ENCODE assay signal across 8 mouse cellular contexts in the genomic region with DNA sequence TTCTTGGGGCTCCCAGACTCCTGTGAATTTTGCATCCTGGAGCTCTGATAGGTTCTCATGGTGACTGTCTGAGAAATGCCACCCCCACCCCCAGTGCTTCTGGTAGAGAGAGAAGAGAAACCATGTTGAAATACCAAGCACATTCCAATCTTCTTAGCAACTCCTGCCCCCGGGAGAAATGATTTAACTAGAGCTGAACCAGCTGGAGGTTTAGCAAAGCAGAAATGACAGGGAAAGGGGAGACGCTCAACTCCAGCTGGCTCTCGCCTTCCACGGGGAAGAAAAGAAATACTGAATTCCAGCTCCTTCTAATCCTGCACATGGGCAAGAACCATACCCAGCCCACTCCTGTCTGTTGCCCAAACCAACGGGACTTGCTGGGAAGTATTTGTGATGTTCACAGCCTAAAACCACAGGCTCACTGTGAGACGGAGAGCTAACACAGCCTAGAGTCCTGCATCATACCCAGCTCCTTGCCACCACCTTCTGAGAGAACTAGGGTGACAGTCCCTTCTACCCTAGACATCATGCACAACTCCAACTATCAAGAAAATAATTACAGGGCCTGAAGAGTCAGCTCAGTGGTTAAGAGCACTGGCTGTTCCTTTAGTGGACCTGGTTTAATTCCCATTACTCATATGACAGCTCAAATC. TPM values are rescaled to one million over a fixed set of nuclear protein-coding genes. Genes with fewer than 3 reads are reported as not detected.
DNase-seq lines count a peak whose midpoint lies in the region; ATAC-seq and TF ChIP-seq lines count a peak whose summit lies in the region.

No protein-coding gene starts in this region.

- peak; percentile 51 for DNase-seq in adrenal gland, adult 2 months
- no peak for DNase-seq in adrenal gland, adult 8-10 months
- DNase-seq in embryonic facial prominence, embryonic 14.5 days (ENCODE audit: low spot score): peak; percentile 95
- DNase-seq in heart, postnatal 25 days (ENCODE audit: low spot score): peak; percentile 27
- DNase-seq in left cerebral cortex, adult 2 months (ENCODE audit: extremely low spot score in 1 of 2, low spot score in 2 of 2): peak; percentile 35 to 55
- peak; percentile 71 for DNase-seq in lung, postnatal 36 days
- no peak for DNase-seq in ovary, postnatal 36 days (ENCODE audit: low spot score)

- TF ChIP-seq CTCF in left cerebral cortex, adult 2 months (IDR thresholded peaks at IDR 0.05): no peak

- no peaks in the 10 kb centered on the region for H3K36me3 ChIP-seq in embryonic facial prominence, embryonic 14.5 days (ENCODE audit: control insufficient read depth, insufficient read depth, low read length)
- no peaks in the 10 kb centered on the region for H3K36me3 ChIP-seq in stomach, embryonic 15.5 days

- 8% methylated on average over 6 of the region's 6 CpGs for WGBS in embryonic facial prominence, embryonic 14.5 days
- 23% methylated on average over 6 of the region's 6 CpGs for WGBS in stomach, embryonic 15.5 days

- ATAC-seq in embryonic facial prominence, embryonic 14.5 days (ENCODE audit: low read depth): peak; percentile 81
- peak; percentile 57; the same call in 1 of the 2 replicates for ATAC-seq in stomach, embryonic 15.5 days (ENCODE audit: insufficient read depth, low FRiP score, low read depth)

- H3K27ac ChIP-seq in embryonic facial prominence, embryonic 14.5 days (replicated peaks; ENCODE audit: low read depth, low read length): peak overlapping the region; percentile 84
- peak overlapping the region; percentile 59 for H3K27ac ChIP-seq in left cerebral cortex, adult 2 months
- H3K27ac ChIP-seq in stomach, embryonic 15.5 days: peak overlapping the region; percentile 93

- H3K4me1 ChIP-seq in embryonic facial prominence, embryonic 14.5 days (ENCODE audit: control insufficient read depth, insufficient read depth, low read length): peaks cover 20% of the 10 kb centered on the region
- peaks cover 8% of the 10 kb centered on the region for H3K4me1 ChIP-seq in stomach, embryonic 15.5 days

- H3K4me2 ChIP-seq in embryonic facial prominence, embryonic 14.5 days (ENCODE audit: low read depth, low read length): peak overlapping the region; percentile 34
- H3K4me2 ChIP-seq in stomach, embryonic 15.5 days: peak overlapping the region; percentile 31

- no peak overlapping the region for H3K9ac ChIP-seq in embryonic facial prominence, embryonic 14.5 days (ENCODE audit: low read depth, low read length)
- H3K9ac ChIP-seq in stomach, embryonic 15.5 days: no peak overlapping the region

- H3K27me3 ChIP-seq in embryonic facial prominence, embryonic 14.5 days (replicated peaks; ENCODE audit: control insufficient read depth, insufficient read depth, low read length): no peaks in the 10 kb centered on the region
- H3K27me3 ChIP-seq in stomach, embryonic 15.5 days (replicated peaks): no peaks in the 10 kb centered on the region

- intact Hi-C loops in heart, postnatal 25 days (cut with DNase I): loop anchor here (5.0 kb wide), 1 partner anchor 204 kb away; no protein-coding TSS in a partner anchor
- intact Hi-C loops in left cerebral cortex, adult 2 months (cut with DNase I): loop anchor here (1.0 to 5.0 kb wide), 2 partner anchors 36 to 191 kb away; no protein-coding TSS in a partner anchor

- H3K9me3 ChIP-seq in embryonic facial prominence, embryonic 14.5 days (ENCODE audit: control insufficient read depth, low read length): no peaks in the 10 kb centered on the region
- H3K9me3 ChIP-seq in stomach, embryonic 15.5 days: no peaks in the 10 kb centered on the region

- 0 out of 2 replicates have a peak overlapping the region, but pooled peaks have one; percentile 3 for H3K4me3 ChIP-seq in embryonic facial prominence, embryonic 14.5 days (ENCODE audit: low read depth, low read length)
- H3K4me3 ChIP-seq in left cerebral cortex, adult 2 months: no peak overlapping the region
- no peak overlapping the region for H3K4me3 ChIP-seq in stomach, embryonic 15.5 days (replicated peaks)

RNA-seq across cellular contexts. Expression of gene Tead1, which starts 15.7 kb away (rescaled TPM):
- 100 to 1,000 TPM in 1 of 2 experiments, 10 to 100 TPM in 1; 57.7 to 106 TPM for total RNA-seq in adrenal gland, adult 2 months (2021)
- 10.9 and 18.6 TPM in 2 replicates for polyA plus RNA-seq in adrenal gland, adult 2 months (2012; rRNA removed)
- total RNA-seq in adrenal gland, adult 8-10 months (2022): 10 to 100 TPM; 73.4 to 82.7 (median 78.7) TPM
- polyA plus RNA-seq in embryonic facial prominence, embryonic 14.5 days (2014; fragmentation: Nextera tagmentation; extraction: Ambion mirVana): 18.0 and 18.2 TPM in 2 replicates
- total RNA-seq in heart, postnatal 25 days (2021): 100 to 1,000 TPM; 181 to 186 TPM
- total RNA-seq in left cerebral cortex, adult 2 months (2021): 10 to 100 TPM; 12.8 to 14.6 TPM
- 25.7 and 30.2 TPM in 2 replicates for polyA plus RNA-seq in stomach, embryonic 15.5 days (2015; fragmentation: Nextera tagmentation; extraction: Ambion mirVana)

Comparison
In these comparisons a context has a peak if more than half of its experiments do, and no peak if none do; other contexts are left out.
1. DNase-seq: peak in adrenal gland, adult 2 months (single experiment), embryonic facial prominence, embryonic 14.5 days (single experiment), heart, postnatal 25 days (single experiment), left cerebral cortex, adult 2 months (2 of 2) and lung, postnatal 36 days (single experiment); none in adrenal gland, adult 8-10 months (single experiment) and ovary, postnatal 36 days (single experiment).
2. Peak in every context shown above with its lines, with median percentiles within 50 percentile points of each other: H3K27ac ChIP-seq.